Mouse (Mus musculus) spleen, adult 10 weeks (tissue): Measurements from ENCODE around the gene Nr1i2. TPM values are rescaled to one million over a fixed set of nuclear protein-coding genes. Genes with fewer than 3 reads are reported as not detected.

Source experiments
- polyA plus RNA-seq: library from polyadenylated mRNA; stranded (reverse); fragments of 350-450 nt; fragmentation: Illumina TruSeq; extraction: RNeasy Lipid Tissue Mini Kit (QIAGEN cat#74804); gene quantifications from one replicate; pipeline ENCODE4 v1.2.3, GENCODE M21; 2015; ENCODE audit warnings: low replicate concordance; ENCODE audit not compliant: insufficient read depth

Nr1i2 gene
- not detected for polyA plus RNA-seq

GRCm38 (mm10) chr16:38294685-38295348 is at the start of gene Nr1i2:
Nr1i2 (minus strand) TSS chr16:38294824.

GRCm38 (mm10) chr16:38341396-38342324 is 47.0 kb upstream of the Nr1i2 start, which contains the start of gene Maats1:
Maats1 (minus strand) TSS chr16:38342143.

Other genes starting within 250 kb of the Nr1i2 start
- gene Gsk3b, start 205.8 kb downstream of the Nr1i2 start, polyA plus RNA-seq: 43.7 TPM
- not detected for gene Maats1, start 47.3 kb upstream of the Nr1i2 start, polyA plus RNA-seq
- 89.6 TPM for gene Cox17, start 52.2 kb upstream of the Nr1i2 start, polyA plus RNA-seq
- not detected for gene Gm21987, start 52.2 kb upstream of the Nr1i2 start, polyA plus RNA-seq
- gene Popdc2, start 67.4 kb upstream of the Nr1i2 start, polyA plus RNA-seq: 0.65 TPM
- 1.1 TPM for gene Pla1a, start 138.3 kb upstream of the Nr1i2 start, polyA plus RNA-seq
- 20.9 TPM for gene Adprh, start 157.9 kb upstream of the Nr1i2 start, polyA plus RNA-seq
- gene Cd80, start 160.7 kb upstream of the Nr1i2 start, polyA plus RNA-seq: 22.9 TPM
- gene Timmdc1, start 227.8 kb upstream of the Nr1i2 start, polyA plus RNA-seq: 16.8 TPM